Mouse (Mus musculus): ENCODE measurements around the gene Eng. TPM values are rescaled to one million over a fixed set of nuclear protein-coding genes. Genes with fewer than 3 reads are reported as not detected.

The Eng gene
- total RNA-seq, 1 experiment, result 18.3 TPM

GRCm38 (mm10) chr2:32631046-32631445 is 15.3 kb upstream of the Eng start:
- H3K9me3 ChIP-seq (ENCODE audit: control insufficient read depth, insufficient read depth, low read depth, low read length), result no peaks in the 10 kb centered on the region
- peaks cover 1 to 25% of the 10 kb centered on the region in 2 experiments for H3K4me1 ChIP-seq (ENCODE audit: control insufficient read depth in 2 of 2, insufficient read depth in 2 of 2, low read length in 2 of 2, poor library complexity in 1 of 2)
- peaks cover 27% of the 10 kb centered on the region for H3K36me3 ChIP-seq (ENCODE audit: control insufficient read depth, insufficient read depth, low read length, poor library complexity, severe bottlenecking)
- no peak overlapping the region for H3K27ac ChIP-seq (ENCODE audit: insufficient read depth, low read depth, low read length, poor library complexity, severe bottlenecking)
- peak overlapping the region; percentile 77; the same call in 1 of the 2 replicates for H3K9ac ChIP-seq (ENCODE audit: insufficient read depth, low read depth, low read length, poor library complexity, severe bottlenecking)
- TF ChIP-seq HCFC1 (IDR thresholded peaks at IDR 0.05; ENCODE audit: borderline replicate concordance, insufficient read depth, low read length) (no peak), CHD2 (IDR thresholded peaks at IDR 0.05; ENCODE audit: low read depth, low read length) (no peak), ZNF384 (IDR thresholded peaks at IDR 0.05; ENCODE audit: low read depth, low read length) (no peak)
- in situ Hi-C loops (cut with MboI; ENCODE audit: low sequenced_read_pairs in 2 of 2, unreplicated experiment in 2 of 2), result no loop called here
- no peak for DNase-seq (ENCODE audit: low read depth, low spot score)
- H3K4me3 ChIP-seq (ENCODE audit: insufficient read depth in 1 of 2, low read depth in 1 of 2, low read length in 2 of 2, poor library complexity in 1 of 2, severe bottlenecking in 1 of 2), result peak overlapping the region; percentile 14 to 71; a peak in 3 of 4 replicates

GRCm38 (mm10) chr2:32631737-32632394 is 14.5 kb upstream of the Eng start:
- peaks cover 0 to 17% of the 10 kb centered on the region in 2 experiments; a peak in 3 of 4 replicates for H3K4me1 ChIP-seq (ENCODE audit: control insufficient read depth in 2 of 2, insufficient read depth in 2 of 2, low read length in 2 of 2, poor library complexity in 1 of 2)
- TF ChIP-seq ZNF384 (IDR thresholded peaks at IDR 0.05; ENCODE audit: low read depth, low read length), result no peak
- peak; percentile 59; the same call in 1 of the 2 replicates for TF ChIP-seq ZC3H11A (IDR thresholded peaks at IDR 0.05; ENCODE audit: borderline replicate concordance, low read depth, low read length)
- no peak for TF ChIP-seq CHD2 (IDR thresholded peaks at IDR 0.05; ENCODE audit: low read depth, low read length)
- no peak for TF ChIP-seq HCFC1 (IDR thresholded peaks at IDR 0.05; ENCODE audit: borderline replicate concordance, insufficient read depth, low read length)
- no peak for TF ChIP-seq MAFK (IDR thresholded peaks at IDR 0.05; ENCODE audit: insufficient read depth, low read depth, low read length)
- in situ Hi-C loops (cut with MboI; ENCODE audit: low sequenced_read_pairs in 2 of 2, unreplicated experiment in 2 of 2), result no loop called here
- no peak overlapping the region for H3K9ac ChIP-seq (ENCODE audit: insufficient read depth, low read depth, low read length, poor library complexity, severe bottlenecking)
- no peaks in the 10 kb centered on the region for H3K9me3 ChIP-seq (ENCODE audit: control insufficient read depth, insufficient read depth, low read depth, low read length)
- no peak overlapping the region for H3K4me3 ChIP-seq (ENCODE audit: insufficient read depth in 1 of 2, low read depth in 1 of 2, low read length in 2 of 2, poor library complexity in 1 of 2, severe bottlenecking in 1 of 2)
- H3K36me3 ChIP-seq (ENCODE audit: control insufficient read depth, insufficient read depth, low read length, poor library complexity, severe bottlenecking), result peaks cover 27% of the 10 kb centered on the region
- H3K27ac ChIP-seq (ENCODE audit: insufficient read depth, low read depth, low read length, poor library complexity, severe bottlenecking), result no peak overlapping the region
- DNase-seq (ENCODE audit: low read depth, low spot score), result peak; percentile 86

- TF ChIP-seq ZNF384 (IDR thresholded peaks at IDR 0.05; ENCODE audit: low read depth, low read length) (no peak), MAFK (IDR thresholded peaks at IDR 0.05; ENCODE audit: insufficient read depth, low read depth, low read length) (no peak), CHD2 (IDR thresholded peaks at IDR 0.05; ENCODE audit: low read depth, low read length) (no peak), ZC3H11A (IDR thresholded peaks at IDR 0.05; ENCODE audit: borderline replicate concordance, low read depth, low read length) (no peak), HCFC1 (IDR thresholded peaks at IDR 0.05; ENCODE audit: borderline replicate concordance, insufficient read depth, low read length) (no peak)
- Histone ChIP-seq H3K27ac (ENCODE audit: insufficient read depth, low read depth, low read length, poor library complexity, severe bottlenecking) (no peak overlapping the region), H3K9me3 (ENCODE audit: control insufficient read depth, insufficient read depth, low read depth, low read length) (no peaks in the 10 kb centered on the region), H3K4me3 (ENCODE audit: insufficient read depth in 1 of 2, low read depth in 1 of 2, low read length in 2 of 2, poor library complexity in 1 of 2, severe bottlenecking in 1 of 2) (no peak overlapping the region), H3K9ac (ENCODE audit: insufficient read depth, low read depth, low read length, poor library complexity, severe bottlenecking) (no peak overlapping the region), H3K36me3 (ENCODE audit: control insufficient read depth, insufficient read depth, low read length, poor library complexity, severe bottlenecking) (peaks cover 27% of the 10 kb centered on the region), H3K4me1 (ENCODE audit: control insufficient read depth in 2 of 2, insufficient read depth in 2 of 2, low read length in 2 of 2, poor library complexity in 1 of 2) (peaks cover 0 to 13% of the 10 kb centered on the region in 2 experiments; a peak in 3 of 4 replicates)
- in situ Hi-C loops (cut with MboI; ENCODE audit: low sequenced_read_pairs in 2 of 2, unreplicated experiment in 2 of 2), result no loop called here
- DNase-seq (ENCODE audit: low read depth, low spot score), result no peak
These were observed 12.7 kb upstream of the Eng start for GRCm38 (mm10) chr2:32633660-32634059.

GRCm38 (mm10) chr2:32634277-32635105 is 11.9 kb upstream of the Eng start:
- TF ChIP-seq ZNF384 (IDR thresholded peaks at IDR 0.05; ENCODE audit: low read depth, low read length), result no peak

More at GRCm38 (mm10) chr2:32634277-32635105, 11.9 kb upstream of the Eng start:
- Histone ChIP-seq H3K36me3 (ENCODE audit: control insufficient read depth, insufficient read depth, low read length, poor library complexity, severe bottlenecking) (peaks cover 27% of the 10 kb centered on the region), H3K27ac (ENCODE audit: insufficient read depth, low read depth, low read length, poor library complexity, severe bottlenecking) (no peak overlapping the region; the same call in 1 of the 2 replicates), H3K4me1 (ENCODE audit: control insufficient read depth in 2 of 2, insufficient read depth in 2 of 2, low read length in 2 of 2, poor library complexity in 1 of 2) (peaks cover 0 to 10% of the 10 kb centered on the region in 2 experiments; a peak in 2 of 4 replicates), H3K4me3 (ENCODE audit: insufficient read depth in 1 of 2, low read depth in 1 of 2, low read length in 2 of 2, poor library complexity in 1 of 2, severe bottlenecking in 1 of 2) (no peak overlapping the region), H3K9me3 (ENCODE audit: control insufficient read depth, insufficient read depth, low read depth, low read length) (no peaks in the 10 kb centered on the region), H3K9ac (ENCODE audit: insufficient read depth, low read depth, low read length, poor library complexity, severe bottlenecking) (no peak overlapping the region)
- DNase-seq (ENCODE audit: low read depth, low spot score), result no peak
- in situ Hi-C loops (cut with MboI; ENCODE audit: low sequenced_read_pairs in 2 of 2, unreplicated experiment in 2 of 2), result no loop called here

All from ES-E14 (cell line).